Mouse (Mus musculus): ENCODE results near the gene Gm44596. TPM values are rescaled to one million over a fixed set of nuclear protein-coding genes. Genes with fewer than 3 reads are reported as not detected.
A peak's percentile ranks its signal among the peaks of the same experiment; 100 is the strongest.
"Not testable (repeated sequence)": the region's sequence is repeated elsewhere in the genome, so short reads cannot be mapped to it uniquely, and the experiment has no call there.

The Gm44596 gene
- total RNA-seq, 4 experiments from 2014 or later, result not detected

- not testable (repeated sequence) for DNase-seq (ENCODE audit: low spot score)
These were observed 5.4 kb downstream of the Gm44596 start for GRCm38 (mm10) chr6:128380594-128381167.

- no peak for DNase-seq (ENCODE audit: low spot score)
These were observed 6.0 kb downstream of the Gm44596 start for GRCm38 (mm10) chr6:128381254-128381653.

DNA sequence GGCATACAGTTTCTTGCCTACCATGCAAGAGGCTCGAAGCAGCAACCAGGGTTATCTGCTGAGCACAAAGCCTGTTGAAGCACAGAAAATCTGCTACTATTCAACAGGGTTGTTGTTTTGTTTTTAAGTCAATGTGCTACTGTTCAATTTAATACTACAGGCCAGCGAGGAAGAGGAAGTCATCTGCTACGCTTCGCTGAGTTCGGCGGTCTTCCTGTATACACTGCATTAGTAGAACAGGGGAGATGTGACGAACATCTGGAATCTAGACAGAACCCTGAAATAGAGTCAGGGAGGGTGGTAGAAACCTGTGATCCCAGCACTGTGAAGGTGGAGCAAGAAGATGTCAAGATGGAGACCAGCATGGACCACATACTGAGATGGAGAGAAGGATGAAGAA is 8.4 kb downstream of the Gm44596 start:
- no peak for DNase-seq (ENCODE audit: low spot score)

- no peak for DNase-seq (ENCODE audit: low spot score)
These were observed 9.7 kb downstream of the Gm44596 start for GRCm38 (mm10) chr6:128385026-128385425.

DNA sequence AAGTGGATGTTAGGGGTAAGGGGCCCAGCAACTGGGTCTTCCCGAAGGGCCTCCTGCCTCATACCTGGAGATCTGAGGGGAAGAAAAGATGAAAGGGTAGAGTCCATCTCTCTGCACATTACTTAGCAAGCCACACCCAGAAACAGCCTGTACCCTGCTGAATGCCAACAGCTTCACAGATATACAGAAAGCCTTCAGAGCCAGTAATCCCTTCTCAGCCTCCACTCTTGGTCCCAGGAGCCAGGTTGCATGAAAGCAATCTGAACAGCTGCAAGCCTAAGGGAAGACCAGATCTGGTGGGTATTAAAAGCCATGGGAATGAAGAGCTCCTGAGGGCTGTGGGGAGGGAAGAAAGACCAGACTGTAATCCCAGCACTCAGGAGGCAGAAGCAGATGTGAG is 13.9 kb downstream of the Gm44596 start:
- no peak for DNase-seq (ENCODE audit: low spot score)

- no peak for DNase-seq (ENCODE audit: low spot score)
These were observed 15.4 kb downstream of the Gm44596 start for GRCm38 (mm10) chr6:128390683-128391082.

DNA sequence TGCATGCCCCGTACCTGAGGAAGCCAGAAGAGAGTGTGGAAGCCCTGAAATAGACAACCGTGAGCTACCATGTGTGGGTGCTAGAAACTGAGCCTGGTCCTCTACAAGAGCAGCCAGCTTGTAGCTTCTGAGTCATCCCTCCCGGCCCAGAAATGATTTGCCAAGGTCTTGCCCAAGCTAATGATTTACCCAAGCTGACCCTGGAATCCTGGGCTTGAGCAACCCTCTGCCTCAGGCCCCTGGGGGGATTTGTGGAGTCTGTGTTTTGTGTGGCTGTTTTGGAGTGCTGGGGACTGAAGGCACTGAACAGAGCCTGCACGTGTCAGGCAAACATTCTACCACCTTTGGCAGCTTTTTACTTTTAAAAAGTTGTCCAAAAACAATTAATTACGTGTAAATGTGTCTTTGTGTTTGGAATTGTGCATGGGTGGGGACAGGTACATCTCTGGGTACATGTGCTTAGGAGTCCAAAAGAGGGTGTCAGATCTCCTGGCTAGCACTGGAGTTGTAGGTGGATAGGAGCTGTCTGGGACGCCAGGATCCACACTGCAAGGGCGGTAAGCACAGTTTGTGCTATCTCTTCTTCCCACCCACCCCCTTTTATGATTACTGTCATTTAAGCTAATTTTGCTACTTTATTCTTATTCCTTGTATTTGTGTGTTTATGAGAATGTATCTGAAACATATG is 22.4 kb downstream of the Gm44596 start:
- DNase-seq (ENCODE audit: low spot score), result no peak

GRCm38 (mm10) chr6:128398996-128399395 is 23.7 kb downstream of the Gm44596 start, which contains the start of gene Nrip2:
TSS of gene Nrip2 (plus strand) at chr6:128399296.
- no peak for DNase-seq (ENCODE audit: low spot score)

- no peak for DNase-seq (ENCODE audit: low spot score)
These were observed 24.3 kb downstream of the Gm44596 start for GRCm38 (mm10) chr6:128399421-128400185.

GRCm38 (mm10) chr6:128404708-128405107 is 29.4 kb downstream of the Gm44596 start:
- no peak for DNase-seq (ENCODE audit: low spot score)

GRCm38 (mm10) chr6:128408544-128409125 is 33.3 kb downstream of the Gm44596 start:
- no peak for DNase-seq (ENCODE audit: low spot score)

DNA sequence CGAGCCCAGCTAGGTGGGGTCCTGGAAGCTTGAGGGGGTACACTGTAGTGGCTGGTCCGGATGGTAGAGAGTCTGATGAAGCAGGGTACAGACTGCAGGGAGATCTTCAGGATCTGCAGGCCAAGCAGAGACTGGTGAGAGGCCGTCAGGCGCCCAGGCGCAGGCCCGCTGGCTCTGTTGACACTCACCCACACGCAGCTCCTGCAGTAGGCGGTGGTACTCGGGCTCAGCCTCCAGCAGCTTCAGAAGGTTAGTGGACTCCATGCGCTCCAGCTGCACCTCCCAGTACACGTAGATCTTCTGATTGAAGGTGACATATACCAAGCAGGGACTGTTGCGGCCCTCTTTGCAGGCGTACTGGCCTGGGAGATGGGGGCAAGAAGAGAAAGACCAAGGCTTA is 35.0 kb downstream of the Gm44596 start:
- DNase-seq (ENCODE audit: low spot score), result no peak

DNA sequence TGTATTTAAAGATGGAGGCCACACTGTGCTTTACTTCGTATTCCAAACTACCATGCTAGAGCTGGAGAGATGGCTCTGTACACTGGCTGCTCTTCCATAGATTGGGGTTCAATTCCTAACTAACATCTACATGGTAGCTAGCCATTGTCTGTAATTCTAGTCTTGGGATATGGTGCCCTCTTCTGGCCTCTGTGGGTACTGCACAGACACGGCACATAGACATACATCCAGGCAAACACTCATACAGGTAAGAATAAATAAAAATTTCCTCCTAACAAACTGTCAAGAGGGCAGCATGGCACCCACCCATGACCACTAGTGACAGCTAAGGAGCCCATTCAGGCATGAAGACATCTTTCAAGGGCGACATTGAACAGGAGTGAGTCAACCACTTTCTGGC is 35.8 kb downstream of the Gm44596 start:
- DNase-seq (ENCODE audit: low spot score), result peak; percentile 75

- DNase-seq (ENCODE audit: low spot score), result no peak
These were observed 40.9 kb downstream of the Gm44596 start for GRCm38 (mm10) chr6:128416169-128416568.

- no peak for DNase-seq (ENCODE audit: low spot score)
These were observed 42.8 kb downstream of the Gm44596 start for GRCm38 (mm10) chr6:128418076-128418475.

- DNase-seq (ENCODE audit: low spot score), result no peak
These were observed 45.7 kb downstream of the Gm44596 start for GRCm38 (mm10) chr6:128421036-128421435.

DNA sequence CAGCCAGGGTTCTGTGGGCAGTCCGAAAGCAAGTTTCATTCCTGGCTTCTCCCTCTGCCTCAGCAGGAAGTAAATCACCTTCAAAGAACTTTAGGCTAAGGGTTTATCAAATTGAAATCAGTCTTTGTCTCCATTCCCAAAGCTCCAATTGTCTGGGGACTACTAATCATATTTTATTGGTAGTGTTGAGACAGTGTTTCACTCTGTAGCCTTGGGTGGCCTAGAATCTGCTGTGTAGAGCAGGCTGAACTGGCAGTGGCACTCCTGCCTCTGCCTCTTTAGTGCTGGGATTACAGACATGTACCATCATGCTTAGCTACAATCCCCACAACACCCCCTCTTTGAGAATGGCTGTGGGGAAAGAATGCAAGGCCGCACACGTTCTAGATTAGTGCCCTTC is 46.2 kb downstream of the Gm44596 start:
- no peak for DNase-seq (ENCODE audit: low spot score)

DNA sequence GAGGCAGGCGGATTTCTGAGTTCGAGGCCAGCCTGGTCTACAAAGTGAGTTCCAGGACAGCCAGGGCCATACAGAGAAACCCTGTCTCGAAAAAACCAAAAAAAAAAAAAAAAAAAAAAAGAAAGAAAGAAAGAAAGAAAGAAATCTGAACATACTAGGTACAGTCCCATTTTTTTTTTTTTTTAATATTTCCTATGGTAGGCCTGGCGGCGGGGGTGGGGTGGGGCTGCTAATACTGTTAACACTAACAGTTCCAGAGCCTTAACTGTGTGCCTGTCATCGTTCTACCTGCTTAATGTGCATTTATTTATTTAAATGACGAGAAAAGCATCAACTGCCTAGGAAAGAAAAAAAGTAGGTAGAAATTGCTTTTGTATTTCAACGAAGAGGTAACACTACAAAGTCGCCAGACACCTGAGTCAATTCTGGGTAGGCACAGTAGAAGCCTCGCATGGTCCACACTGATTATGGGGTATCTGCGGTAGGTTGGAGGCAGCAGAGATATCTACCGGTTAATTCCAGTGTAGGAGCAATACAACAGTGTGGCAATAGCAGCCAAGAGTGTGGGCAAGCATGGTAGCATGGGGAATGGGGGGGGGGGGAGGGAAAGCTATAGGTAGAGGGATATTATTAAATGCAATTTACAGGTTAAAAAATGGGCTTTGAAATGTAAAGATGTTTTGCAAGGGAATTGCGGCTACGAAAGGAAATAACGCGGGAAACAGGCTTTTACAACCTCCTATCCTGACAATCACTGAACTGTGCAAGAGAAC is 48.4 kb downstream of the Gm44596 start:
- DNase-seq (ENCODE audit: low spot score), result no peak

DNA sequence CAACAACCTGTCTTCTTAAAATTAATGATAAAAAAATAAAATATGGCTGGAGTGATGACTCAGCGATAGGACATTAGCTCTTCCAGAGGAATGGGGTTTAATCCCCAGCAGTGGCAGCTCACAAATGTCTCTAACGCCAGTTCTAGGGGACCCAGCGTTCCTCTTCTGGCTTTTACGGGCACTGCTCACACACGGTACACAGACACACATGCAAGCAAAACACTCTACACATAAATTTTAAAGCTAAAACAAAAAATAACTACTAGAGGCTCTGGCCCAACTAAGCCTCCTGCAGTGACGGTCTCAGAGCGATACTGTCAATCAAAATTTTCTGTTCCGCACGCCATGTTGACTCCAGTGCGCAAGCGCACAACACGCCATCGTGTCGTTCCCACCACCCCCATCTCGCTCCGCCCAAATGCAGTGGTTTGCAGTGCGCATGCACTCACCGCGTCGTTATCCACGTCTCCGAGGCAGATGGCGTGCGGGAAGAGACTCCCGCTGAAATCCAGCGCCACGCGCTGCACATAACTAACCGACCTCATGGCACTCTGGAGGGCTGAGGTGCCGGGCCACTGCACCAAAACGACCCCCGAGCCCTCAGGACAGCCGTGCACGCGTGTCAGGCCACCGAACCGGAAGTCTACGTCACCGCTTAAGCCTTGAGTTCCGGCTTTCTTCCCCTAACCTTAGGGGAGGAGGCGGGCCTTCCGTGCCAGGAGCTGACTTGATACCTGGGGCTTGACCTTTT is 49.1 kb downstream of the Gm44596 start, which contains the start of gene Itfg2:
TSS of gene Itfg2 (minus strand) at position 663 of the 751 bp plus-strand sequence.
- peak; percentile 97 for DNase-seq (ENCODE audit: low spot score)

GRCm38 (mm10) chr6:128425046-128425445 is 49.7 kb downstream of the Gm44596 start:
- DNase-seq (ENCODE audit: low spot score), result no peak

- DNase-seq (ENCODE audit: low spot score), result no peak
These were observed 52.3 kb downstream of the Gm44596 start for GRCm38 (mm10) chr6:128427571-128427970.

Measured in heart, adult 8-10 months (tissue).